Mouse (Mus musculus): Measurements from ENCODE around the gene Olfr503. TPM values are rescaled to one million over a fixed set of nuclear protein-coding genes. Genes with fewer than 3 reads are reported as not detected.

Gene Olfr503
- polyA plus RNA-seq (2015; fragmentation: Illumina TruSeq; extraction: RNeasy Lipid Tissue Mini Kit (QIAGEN cat#74804); ENCODE audit: low read depth, low replicate concordance): not detected

GRCm38 (mm10) chr7:108544227-108544626, at the start of gene Olfr503:
Olfr503 (plus strand) TSS chr7:108544527.

GRCm38 (mm10) chr7:108524965-108525364, 19.4 kb upstream of the Olfr503 start, which contains the start of gene Olfr502:
Olfr502 (minus strand) TSS chr7:108525065.

DNA sequence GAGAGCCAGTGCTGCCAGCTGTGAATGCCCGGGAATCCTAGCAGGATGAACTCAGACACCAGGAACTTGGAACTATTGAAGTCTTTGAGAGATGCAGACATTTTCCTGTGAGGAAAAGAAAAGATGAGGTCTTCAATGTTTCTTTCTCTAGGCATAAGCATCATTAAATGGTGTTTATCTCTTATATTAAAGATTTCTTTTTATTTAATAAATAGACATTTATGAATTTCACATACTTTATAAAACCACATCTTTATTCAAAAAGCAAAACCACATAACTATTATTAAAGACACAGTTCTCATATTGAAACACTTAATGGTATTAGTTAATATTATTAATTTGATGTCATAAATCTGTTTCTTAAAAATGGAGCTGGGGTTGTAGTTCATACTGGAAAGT, 21.4 kb downstream of the Olfr503 start, which contains the start of gene Olfr504:
Gene Olfr504 (minus strand): TSS at position 101 of the 400 bp plus-strand sequence.

Other genes starting within 250 kb of the Olfr503 start
- not detected for gene Olfr491, start 231.1 kb upstream of the Olfr503 start, polyA plus RNA-seq (2015; fragmentation: Illumina TruSeq; extraction: RNeasy Lipid Tissue Mini Kit (QIAGEN cat#74804); ENCODE audit: low read depth, low replicate concordance)
- gene Olfr492, start 220.9 kb upstream of the Olfr503 start, polyA plus RNA-seq (2015; fragmentation: Illumina TruSeq; extraction: RNeasy Lipid Tissue Mini Kit (QIAGEN cat#74804); ENCODE audit: low read depth, low replicate concordance): not detected
- not detected for gene Olfr493, start 197.5 kb upstream of the Olfr503 start, polyA plus RNA-seq (2015; fragmentation: Illumina TruSeq; extraction: RNeasy Lipid Tissue Mini Kit (QIAGEN cat#74804); ENCODE audit: low read depth, low replicate concordance)
- gene Olfr494, start 179.2 kb upstream of the Olfr503 start, polyA plus RNA-seq (2015; fragmentation: Illumina TruSeq; extraction: RNeasy Lipid Tissue Mini Kit (QIAGEN cat#74804); ENCODE audit: low read depth, low replicate concordance): not detected
- gene Olfr495, start 151.4 kb upstream of the Olfr503 start, polyA plus RNA-seq (2015; fragmentation: Illumina TruSeq; extraction: RNeasy Lipid Tissue Mini Kit (QIAGEN cat#74804); ENCODE audit: low read depth, low replicate concordance): not detected
- gene Olfr497, start 124.1 kb upstream of the Olfr503 start, polyA plus RNA-seq (2015; fragmentation: Illumina TruSeq; extraction: RNeasy Lipid Tissue Mini Kit (QIAGEN cat#74804); ENCODE audit: low read depth, low replicate concordance): not detected
- not detected for gene Olfr498, start 79.2 kb upstream of the Olfr503 start, polyA plus RNA-seq (2015; fragmentation: Illumina TruSeq; extraction: RNeasy Lipid Tissue Mini Kit (QIAGEN cat#74804); ENCODE audit: low read depth, low replicate concordance)
- gene Olfr502, start 19.5 kb upstream of the Olfr503 start, polyA plus RNA-seq (2015; fragmentation: Illumina TruSeq; extraction: RNeasy Lipid Tissue Mini Kit (QIAGEN cat#74804); ENCODE audit: low read depth, low replicate concordance): not detected
- not detected for gene Olfr504, start 21.3 kb downstream of the Olfr503 start, polyA plus RNA-seq (2015; fragmentation: Illumina TruSeq; extraction: RNeasy Lipid Tissue Mini Kit (QIAGEN cat#74804); ENCODE audit: low read depth, low replicate concordance)
- not detected for gene Olfr506, start 66.3 kb downstream of the Olfr503 start, polyA plus RNA-seq (2015; fragmentation: Illumina TruSeq; extraction: RNeasy Lipid Tissue Mini Kit (QIAGEN cat#74804); ENCODE audit: low read depth, low replicate concordance)
- not detected for gene Olfr507, start 77.3 kb downstream of the Olfr503 start, polyA plus RNA-seq (2015; fragmentation: Illumina TruSeq; extraction: RNeasy Lipid Tissue Mini Kit (QIAGEN cat#74804); ENCODE audit: low read depth, low replicate concordance)
- gene Olfr508, start 85.5 kb downstream of the Olfr503 start, polyA plus RNA-seq (2015; fragmentation: Illumina TruSeq; extraction: RNeasy Lipid Tissue Mini Kit (QIAGEN cat#74804); ENCODE audit: low read depth, low replicate concordance): not detected
- gene Olfr509, start 107.4 kb downstream of the Olfr503 start, polyA plus RNA-seq (2015; fragmentation: Illumina TruSeq; extraction: RNeasy Lipid Tissue Mini Kit (QIAGEN cat#74804); ENCODE audit: low read depth, low replicate concordance): not detected
- not detected for gene Olfr510, start 121.9 kb downstream of the Olfr503 start, polyA plus RNA-seq (2015; fragmentation: Illumina TruSeq; extraction: RNeasy Lipid Tissue Mini Kit (QIAGEN cat#74804); ENCODE audit: low read depth, low replicate concordance)
- not detected for gene Olfr512, start 168.8 kb downstream of the Olfr503 start, polyA plus RNA-seq (2015; fragmentation: Illumina TruSeq; extraction: RNeasy Lipid Tissue Mini Kit (QIAGEN cat#74804); ENCODE audit: low read depth, low replicate concordance)
- not detected for gene Olfr513, start 206.4 kb downstream of the Olfr503 start, polyA plus RNA-seq (2015; fragmentation: Illumina TruSeq; extraction: RNeasy Lipid Tissue Mini Kit (QIAGEN cat#74804); ENCODE audit: low read depth, low replicate concordance)